Mouse (Mus musculus) bone marrow macrophage, adult 2 months (primary cell): Measurements from ENCODE around the gene Lyrm1.

Source experiments
- CTCF ChIP-seq: IDR thresholded peaks from 2 replicates; pipeline ENCODE4 v1.5.1; 2012; ENCODE audit warnings: low read depth, mild to moderate bottlenecking, low read length, moderate library complexity
- POLR2A ChIP-seq: IDR thresholded peaks from 2 replicates; pipeline ENCODE4 v1.6.1; 2012; ENCODE audit warnings: mild to moderate bottlenecking, low read depth, low read length, borderline replicate concordance

- TF ChIP-seq POLR2A = no peak
- TF ChIP-seq CTCF = no peak
Observed at GRCm38 (mm10) chr7:119881229-119881628, 14.4 kb upstream of the Lyrm1 start.
